Mouse (Mus musculus) layer of hippocampus, postnatal 10 days (tissue): Measurements from ENCODE around the gene Gla. TPM values are rescaled to one million over a fixed set of nuclear protein-coding genes. Genes with fewer than 3 reads are reported as not detected.

Source experiments
- total RNA-seq, 2 experiments: library from RNA; stranded (reverse); gene quantifications; 2 replicates each; pipeline ENCODE4 v1.2.3; 2021

Gla gene
- total RNA-seq, 2 experiments from 2014 or later = 6.9 to 7.8 TPM

Other genes starting within 250 kb of the Gla start
- 10 to 100 TPM; 40.3 to 40.6 TPM for gene Drp2, start 196.6 kb downstream of the Gla start, total RNA-seq
- gene Taf7l, start 124.6 kb downstream of the Gla start, total RNA-seq = not detected
- 10 to 100 TPM; 24.4 to 27.8 TPM for gene Timm8a1, start 59.3 kb downstream of the Gla start, total RNA-seq
- 1 to 10 TPM; 1.3 to 1.5 TPM for gene Btk, start 17.6 kb downstream of the Gla start, total RNA-seq
- 100 to 1,000 TPM; 211 to 227 TPM for gene Rpl36a, start 15.5 kb downstream of the Gla start, total RNA-seq
- gene Hnrnph2, start 54 bp upstream of the Gla start, total RNA-seq = 100 to 1,000 TPM; 128 to 133 TPM
- 10 to 100 TPM; 51.9 to 57.1 TPM for gene Armcx4, start 85.4 kb upstream of the Gla start, total RNA-seq
- gene Armcx1, start 116.8 kb upstream of the Gla start, total RNA-seq = 10 to 100 TPM; 54.1 to 59.5 TPM
- 10 to 100 TPM in 1 of 2 experiments, 1 to 10 TPM in 1; 9.5 to 10.4 TPM for gene Armcx6, start 150.3 kb upstream of the Gla start, total RNA-seq
- 100 to 1,000 TPM in 1 of 2 experiments, 10 to 100 TPM in 1; 93.6 to 109 TPM for gene Armcx3, start 155.5 kb upstream of the Gla start, total RNA-seq
- 10 to 100 TPM; 79.1 to 88.7 TPM for gene Armcx2, start 208.1 kb upstream of the Gla start, total RNA-seq